Mouse (Mus musculus): ENCODE measurements around the gene Ncor2. TPM values are rescaled to one million over a fixed set of nuclear protein-coding genes. Genes with fewer than 3 reads are reported as not detected.
A peak's percentile ranks its signal among the peaks of the same experiment; 100 is the strongest.

Gene Ncor2
- polyA plus RNA-seq, 1 experiment: not detected

GRCm38 (mm10) chr5:125076183-125076582 is 102.8 kb downstream of the Ncor2 start:
- Histone ChIP-seq H3K27ac (ENCODE audit: insufficient read depth, low read depth, low read length) (no peak overlapping the region), H3K4me3 (ENCODE audit: insufficient read depth, low read depth, low read length) (no peak overlapping the region), H3K4me1 (ENCODE audit: control insufficient read depth, insufficient read depth, low read length) (peaks cover 73% of the 10 kb centered on the region)
- WGBS: 27% methylated on average over 9 of the region's 9 CpGs
- TF ChIP-seq POLR2A (IDR thresholded peaks at IDR 0.05; ENCODE audit: insufficient read depth, low read depth, low read length): no peak
- no peak for TF ChIP-seq CTCF (IDR thresholded peaks at IDR 0.05; ENCODE audit: insufficient read depth, low read depth, low read length)

DNA sequence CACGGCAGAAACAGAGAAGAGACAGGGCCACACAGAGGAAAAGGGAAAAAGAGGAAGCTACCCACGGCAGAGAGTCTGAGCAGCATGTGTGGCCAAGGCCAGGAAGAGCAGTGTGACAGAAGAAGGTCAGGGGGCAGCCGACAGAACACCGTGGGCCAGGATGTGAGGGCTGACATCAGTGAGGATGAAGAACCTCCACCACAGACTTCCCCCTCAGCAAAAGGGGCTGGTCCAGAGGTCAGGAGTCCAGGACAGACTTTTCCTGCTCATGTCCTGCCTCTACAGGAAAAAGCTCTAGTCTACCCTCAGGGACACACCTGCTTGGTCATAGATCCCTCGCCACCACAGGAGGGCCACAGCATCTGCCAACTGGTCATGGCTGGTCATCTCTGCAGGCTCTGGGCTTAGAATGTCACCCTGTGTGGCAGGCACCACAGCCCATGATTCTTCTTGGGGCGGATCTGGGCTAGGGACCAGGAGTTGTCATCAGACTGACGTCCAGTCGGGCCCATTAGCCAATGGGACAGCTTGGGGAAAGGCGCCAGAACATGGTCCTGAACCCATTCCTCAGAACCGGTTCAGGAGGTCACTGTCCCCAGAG is 104.3 kb downstream of the Ncor2 start:
- Histone ChIP-seq H3K4me3 (ENCODE audit: insufficient read depth, low read depth, low read length) (no peak overlapping the region), H3K27ac (ENCODE audit: insufficient read depth, low read depth, low read length) (no peak overlapping the region), H3K4me1 (ENCODE audit: control insufficient read depth, insufficient read depth, low read length) (peaks cover 71% of the 10 kb centered on the region)
- TF ChIP-seq POLR2A (IDR thresholded peaks at IDR 0.05; ENCODE audit: insufficient read depth, low read depth, low read length): no peak
- no peak for TF ChIP-seq CTCF (IDR thresholded peaks at IDR 0.05; ENCODE audit: insufficient read depth, low read depth, low read length)
- 61% methylated on average over 10 of the region's 10 CpGs for WGBS

GRCm38 (mm10) chr5:125073896-125074295 is 105.1 kb downstream of the Ncor2 start:
- 75% methylated on average over 8 of the region's 8 CpGs for WGBS
- Histone ChIP-seq H3K27ac (ENCODE audit: insufficient read depth, low read depth, low read length) (no peak overlapping the region), H3K4me3 (ENCODE audit: insufficient read depth, low read depth, low read length) (no peak overlapping the region), H3K4me1 (ENCODE audit: control insufficient read depth, insufficient read depth, low read length) (peaks cover 73% of the 10 kb centered on the region)
- TF ChIP-seq CTCF (IDR thresholded peaks at IDR 0.05; ENCODE audit: insufficient read depth, low read depth, low read length) (no peak), POLR2A (IDR thresholded peaks at IDR 0.05; ENCODE audit: insufficient read depth, low read depth, low read length) (no peak)

DNA sequence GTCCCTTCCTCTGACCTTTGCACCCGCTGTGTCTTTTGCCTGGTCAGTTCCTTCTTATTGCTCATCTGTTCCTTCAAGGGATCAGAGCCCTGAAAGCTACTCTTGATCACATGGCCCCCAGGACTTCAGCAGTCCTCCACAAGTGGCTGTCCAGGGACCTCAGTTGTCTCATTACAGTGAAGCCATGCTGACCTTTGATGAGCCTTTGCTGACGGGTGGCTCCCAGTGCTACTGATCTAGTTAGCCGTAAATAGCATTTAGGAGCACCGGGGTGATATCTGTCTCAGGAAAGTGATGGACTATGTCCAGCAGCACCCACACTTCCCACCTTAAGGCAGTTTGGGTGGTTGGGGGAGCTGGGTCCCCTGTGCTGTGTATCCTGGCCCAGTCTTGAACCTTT is 105.7 kb downstream of the Ncor2 start:
- TF ChIP-seq CTCF (IDR thresholded peaks at IDR 0.05; ENCODE audit: insufficient read depth, low read depth, low read length): no peak
- no peak for TF ChIP-seq POLR2A (IDR thresholded peaks at IDR 0.05; ENCODE audit: insufficient read depth, low read depth, low read length)
- H3K27ac ChIP-seq (ENCODE audit: insufficient read depth, low read depth, low read length): no peak overlapping the region
- 85% methylated on average over 4 of the region's 4 CpGs for WGBS

GRCm38 (mm10) chr5:125072425-125072824 is 106.6 kb downstream of the Ncor2 start:
- WGBS: 69% methylated on average over 7 of the region's 7 CpGs
- Histone ChIP-seq H3K27ac (ENCODE audit: insufficient read depth, low read depth, low read length) (no peak overlapping the region; the same call in 1 of the 2 replicates), H3K4me1 (ENCODE audit: control insufficient read depth, insufficient read depth, low read length) (peaks cover 82% of the 10 kb centered on the region), H3K4me3 (ENCODE audit: insufficient read depth, low read depth, low read length) (no peak overlapping the region)
- no peak for TF ChIP-seq POLR2A (IDR thresholded peaks at IDR 0.05; ENCODE audit: insufficient read depth, low read depth, low read length)
- TF ChIP-seq CTCF (IDR thresholded peaks at IDR 0.05; ENCODE audit: insufficient read depth, low read depth, low read length): no peak

More for the DNA sequence above, 105.7 kb downstream of the Ncor2 start:
- Histone ChIP-seq H3K4me1 (ENCODE audit: control insufficient read depth, insufficient read depth, low read length) (peaks cover 78% of the 10 kb centered on the region), H3K4me3 (ENCODE audit: insufficient read depth, low read depth, low read length) (no peak overlapping the region)

GRCm38 (mm10) chr5:125071919-125072318 is 107.1 kb downstream of the Ncor2 start:
- Histone ChIP-seq H3K4me1 (ENCODE audit: control insufficient read depth, insufficient read depth, low read length) (peaks cover 80% of the 10 kb centered on the region), H3K27ac (ENCODE audit: insufficient read depth, low read depth, low read length) (no peak overlapping the region; the same call in 1 of the 2 replicates), H3K4me3 (ENCODE audit: insufficient read depth, low read depth, low read length) (no peak overlapping the region)
- TF ChIP-seq CTCF (IDR thresholded peaks at IDR 0.05; ENCODE audit: insufficient read depth, low read depth, low read length) (no peak), POLR2A (IDR thresholded peaks at IDR 0.05; ENCODE audit: insufficient read depth, low read depth, low read length) (no peak)
- WGBS: 46% methylated on average over 4 of the region's 4 CpGs

- TF ChIP-seq CTCF (IDR thresholded peaks at IDR 0.05; ENCODE audit: insufficient read depth, low read depth, low read length): no peak
- TF ChIP-seq POLR2A (IDR thresholded peaks at IDR 0.05; ENCODE audit: insufficient read depth, low read depth, low read length): no peak
- Histone ChIP-seq H3K27ac (ENCODE audit: insufficient read depth, low read depth, low read length) (no peak overlapping the region), H3K4me3 (ENCODE audit: insufficient read depth, low read depth, low read length) (no peak overlapping the region), H3K4me1 (ENCODE audit: control insufficient read depth, insufficient read depth, low read length) (peaks cover 72% of the 10 kb centered on the region)
- WGBS: 49% methylated on average over 2 of the region's 2 CpGs
These were observed 108.6 kb downstream of the Ncor2 start for GRCm38 (mm10) chr5:125070399-125070798.

DNA sequence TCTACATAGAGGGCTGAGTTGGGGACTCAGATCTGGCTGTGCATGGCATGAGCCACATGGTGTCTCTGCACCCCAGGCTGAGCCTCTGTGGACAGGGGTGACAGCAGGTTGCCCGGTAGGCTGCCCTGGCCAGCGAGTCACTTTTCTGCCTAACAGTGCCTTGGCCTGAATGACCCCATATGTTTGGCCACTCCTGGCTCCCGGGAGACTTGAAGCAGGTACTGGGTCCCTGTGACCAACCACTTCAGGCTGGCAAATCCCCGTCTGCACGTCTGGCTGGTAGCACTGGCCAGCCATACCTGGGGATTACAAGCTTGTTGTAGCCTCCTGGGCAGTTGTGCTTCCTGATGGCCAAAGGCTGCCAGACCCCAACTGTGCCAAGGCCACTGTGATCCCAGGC is 109.1 kb downstream of the Ncor2 start:
- Histone ChIP-seq H3K4me1 (ENCODE audit: control insufficient read depth, insufficient read depth, low read length) (peaks cover 68% of the 10 kb centered on the region), H3K4me3 (ENCODE audit: insufficient read depth, low read depth, low read length) (no peak overlapping the region), H3K27ac (ENCODE audit: insufficient read depth, low read depth, low read length) (0 out of 2 replicates have a peak overlapping the region, but pooled peaks have one; percentile 23)
- TF ChIP-seq POLR2A (IDR thresholded peaks at IDR 0.05; ENCODE audit: insufficient read depth, low read depth, low read length) (no peak), CTCF (IDR thresholded peaks at IDR 0.05; ENCODE audit: insufficient read depth, low read depth, low read length) (no peak)
- WGBS: 67% methylated on average over 5 of the region's 5 CpGs

DNA sequence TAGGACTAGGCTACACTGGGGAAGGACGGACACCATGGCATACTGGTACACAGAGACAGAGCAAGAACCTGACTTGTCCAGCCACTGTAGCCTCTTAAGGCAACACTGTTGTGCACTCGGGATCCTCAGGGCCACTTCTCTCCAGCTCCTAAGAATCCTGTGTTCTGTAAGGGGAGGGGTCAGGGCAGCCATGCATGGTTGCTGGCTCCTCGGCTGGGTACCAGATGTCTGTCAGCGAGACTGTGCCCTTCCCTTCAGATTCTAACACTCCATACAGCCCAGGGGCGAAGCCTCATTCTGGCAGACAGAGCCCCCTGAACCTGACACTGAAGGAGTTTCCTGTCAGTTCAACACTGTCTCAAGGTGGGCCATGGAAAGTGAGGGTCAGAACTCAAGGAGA is 109.6 kb downstream of the Ncor2 start:
- 0 out of 2 replicates have a peak overlapping the region, but pooled peaks have one; percentile 23 for H3K27ac ChIP-seq (ENCODE audit: insufficient read depth, low read depth, low read length)
- WGBS: 53% methylated on average over 5 of the region's 5 CpGs
- peaks cover 63% of the 10 kb centered on the region for H3K4me1 ChIP-seq (ENCODE audit: control insufficient read depth, insufficient read depth, low read length)
- H3K4me3 ChIP-seq (ENCODE audit: insufficient read depth, low read depth, low read length): no peak overlapping the region
- TF ChIP-seq CTCF (IDR thresholded peaks at IDR 0.05; ENCODE audit: insufficient read depth, low read depth, low read length): no peak
- TF ChIP-seq POLR2A (IDR thresholded peaks at IDR 0.05; ENCODE audit: insufficient read depth, low read depth, low read length): no peak
